Mouse (Mus musculus) forebrain, embryonic 15.5 days (tissue): Measurements from ENCODE around the gene Irf4. TPM values are rescaled to one million over a fixed set of nuclear protein-coding genes. Genes with fewer than 3 reads are reported as not detected.

Experiments used
- ATAC-seq: fragments of 200-750 bp; cut with Nextera tagmentation; replicated peaks from 2 replicates; pipeline ENCODE4 v1.8.0; 2017; ENCODE audit warnings: mild to moderate bottlenecking, moderate TSS enrichment, moderate library complexity
- H3K27ac ChIP-seq: fragments of 300-500 bp; sonication (generic); replicated peaks from 2 replicates; pipeline ENCODE4 v1.5.1; 2015; ENCODE audit warnings: mild to moderate bottlenecking, inconsistent platforms
- H3K27me3 ChIP-seq: fragments of 300-500 bp; sonication (generic); 2 replicates; pipeline ENCODE4 v1.6.1; 2015; ENCODE audit warnings: inconsistent platforms
- H3K36me3 ChIP-seq: fragments of 300-500 bp; sonication (generic); 2 replicates; pipeline ENCODE4 v1.6.1; 2015; ENCODE audit warnings: mild to moderate bottlenecking, inconsistent platforms
- H3K4me1 ChIP-seq: fragments of 300-500 bp; sonication (generic); 2 replicates; pipeline ENCODE4 v1.6.1; 2015; ENCODE audit warnings: inconsistent platforms
- H3K4me2 ChIP-seq: fragments of 300-500 bp; sonication (generic); replicated peaks from 2 replicates; pipeline ENCODE4 v1.6.1; 2015; ENCODE audit warnings: mild to moderate bottlenecking, inconsistent platforms
- H3K4me3 ChIP-seq: fragments of 300-500 bp; sonication (generic); 2 replicates; pipeline ENCODE4 v1.5.1; 2015; ENCODE audit warnings: mild to moderate bottlenecking, inconsistent platforms
- H3K9ac ChIP-seq: fragments of 300-500 bp; sonication (generic); replicated peaks from 2 replicates; pipeline ENCODE4 v1.6.1; 2015; ENCODE audit warnings: mild to moderate bottlenecking, inconsistent platforms
- H3K9me3 ChIP-seq: fragments of 300-500 bp; sonication (generic); 2 replicates; pipeline ENCODE4 v1.6.1; 2016; ENCODE audit warnings: inconsistent platforms
- WGBS: fragments of 180-500 bp; shearing (Covaris S2); methylation state at CpG from one replicate; pipeline ENCODE4 v1.1.7; 2015; ENCODE audit warnings: mixed read lengths; 5-methylcytosine and 5-hydroxymethylcytosine counted together
- polyA plus RNA-seq: library from polyadenylated mRNA; unstranded; fragments of >200 nt; fragmentation: Nextera tagmentation; extraction: Ambion mirVana; gene quantifications from 2 replicates; pipeline ENCODE4 v1.2.1, GENCODE M21; 2015

The Irf4 gene
- polyA plus RNA-seq, 1 experiment from 2014 or later = 0.06 TPM

DNA sequence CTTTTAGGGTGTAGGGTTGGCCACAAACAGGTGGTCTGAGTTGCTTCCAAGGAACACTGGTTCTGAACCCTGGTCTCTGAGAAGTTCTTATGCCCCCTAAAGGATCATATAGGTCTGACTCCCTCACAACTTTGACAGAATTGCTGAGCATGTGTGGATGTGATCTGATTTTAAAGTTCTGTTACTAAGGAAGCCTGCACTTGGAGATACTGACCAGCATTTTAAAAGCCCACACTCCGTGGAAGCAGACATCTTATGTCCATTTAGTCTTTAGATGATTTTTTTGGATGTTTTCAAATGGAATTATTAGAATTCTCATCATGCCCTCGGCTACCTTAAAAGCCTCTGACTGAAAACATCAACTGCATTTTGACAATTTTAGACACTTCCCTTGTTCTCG is 6.6 kb downstream of the Irf4 start:
- no peak overlapping the region for H3K9ac ChIP-seq
- H3K27me3 ChIP-seq = peaks cover 20% of the 10 kb centered on the region
- 81% methylated on average over 3 of the region's 3 CpGs for WGBS
- no peak overlapping the region for H3K27ac ChIP-seq
- H3K9me3 ChIP-seq = no peaks in the 10 kb centered on the region
- no peaks in the 10 kb centered on the region for H3K36me3 ChIP-seq
- no peak for ATAC-seq
- no peak overlapping the region for H3K4me2 ChIP-seq
- no peak overlapping the region for H3K4me3 ChIP-seq
- H3K4me1 ChIP-seq = peaks cover 1% of the 10 kb centered on the region; the same call in 1 of the 2 replicates

DNA sequence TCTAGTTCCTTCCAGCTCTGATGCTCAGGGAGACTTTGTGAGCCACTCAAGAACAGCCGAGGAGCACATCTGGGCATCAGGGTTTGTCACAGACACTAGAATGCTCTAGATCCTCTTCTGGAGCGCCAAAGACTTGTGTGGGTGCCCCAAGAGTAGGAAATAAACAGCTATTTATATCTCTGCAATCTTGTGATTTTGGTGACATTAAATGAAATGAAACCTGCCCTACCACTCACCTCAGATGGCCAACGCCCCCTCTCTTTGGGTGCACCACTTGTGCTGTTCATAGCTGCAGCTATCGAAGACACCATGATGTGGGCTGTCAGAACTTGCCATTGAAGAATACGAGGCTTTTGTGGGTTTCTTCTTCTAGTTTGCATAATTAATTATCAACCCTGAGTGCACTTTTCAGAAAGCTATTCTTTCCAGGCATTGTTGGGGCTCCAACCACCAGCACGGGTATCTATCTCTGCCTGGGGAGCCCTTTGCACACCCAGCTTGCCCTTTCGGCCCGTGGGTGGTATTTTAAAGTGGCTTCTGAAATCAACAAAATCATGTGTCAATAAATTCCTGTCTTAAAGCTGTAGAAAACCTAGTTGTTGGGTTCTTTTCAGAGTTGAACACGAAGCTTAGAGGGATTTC is 7.1 kb downstream of the Irf4 start:
- Histone ChIP-seq H3K4me1 (no peaks in the 10 kb centered on the region), H3K9me3 (no peaks in the 10 kb centered on the region), H3K27me3 (peaks cover 17% of the 10 kb centered on the region), H3K4me2 (no peak overlapping the region), H3K9ac (no peak overlapping the region), H3K36me3 (no peaks in the 10 kb centered on the region), H3K27ac (no peak overlapping the region), H3K4me3 (no peak overlapping the region)
- ATAC-seq = no peak
- WGBS = 69% methylated on average over 9 of the region's 9 CpGs

DNA sequence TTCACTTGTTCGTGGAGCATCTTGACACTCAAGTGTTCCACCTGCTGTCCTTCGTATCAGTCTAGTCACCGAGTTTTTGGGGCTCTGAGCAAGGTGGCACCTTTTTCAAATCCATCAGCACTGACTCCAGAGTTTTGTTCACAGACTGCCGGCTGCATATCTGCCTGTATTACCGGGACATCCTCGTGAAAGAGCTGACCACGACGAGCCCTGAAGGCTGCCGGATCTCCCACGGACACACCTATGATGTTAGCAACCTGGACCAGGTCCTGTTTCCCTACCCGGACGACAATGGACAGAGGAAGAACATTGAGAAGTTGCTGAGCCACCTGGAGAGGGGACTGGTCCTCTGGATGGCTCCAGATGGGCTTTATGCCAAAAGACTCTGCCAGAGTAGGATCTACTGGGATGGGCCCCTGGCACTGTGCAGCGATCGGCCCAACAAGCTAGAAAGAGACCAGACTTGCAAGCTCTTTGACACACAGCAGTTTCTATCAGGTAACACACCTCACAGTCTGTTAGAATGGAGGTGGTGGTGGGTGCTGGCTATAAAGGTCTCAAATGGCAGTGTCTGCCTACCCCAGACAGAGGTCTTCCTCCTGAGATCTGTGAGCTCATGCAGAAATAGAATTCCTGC is 8.4 kb downstream of the Irf4 start:
- H3K4me1 ChIP-seq = no peaks in the 10 kb centered on the region
- 0 out of 2 replicates have a peak, but pooled peaks cover 5% of the 10 kb centered on the region for H3K27me3 ChIP-seq
- H3K27ac ChIP-seq = no peak overlapping the region
- 86% methylated on average over 14 of the region's 14 CpGs for WGBS
- no peak overlapping the region for H3K4me3 ChIP-seq
- H3K9me3 ChIP-seq = no peaks in the 10 kb centered on the region
- H3K9ac ChIP-seq = no peak overlapping the region
- ATAC-seq = no peak
- H3K36me3 ChIP-seq = no peaks in the 10 kb centered on the region
- H3K4me2 ChIP-seq = no peak overlapping the region

DNA sequence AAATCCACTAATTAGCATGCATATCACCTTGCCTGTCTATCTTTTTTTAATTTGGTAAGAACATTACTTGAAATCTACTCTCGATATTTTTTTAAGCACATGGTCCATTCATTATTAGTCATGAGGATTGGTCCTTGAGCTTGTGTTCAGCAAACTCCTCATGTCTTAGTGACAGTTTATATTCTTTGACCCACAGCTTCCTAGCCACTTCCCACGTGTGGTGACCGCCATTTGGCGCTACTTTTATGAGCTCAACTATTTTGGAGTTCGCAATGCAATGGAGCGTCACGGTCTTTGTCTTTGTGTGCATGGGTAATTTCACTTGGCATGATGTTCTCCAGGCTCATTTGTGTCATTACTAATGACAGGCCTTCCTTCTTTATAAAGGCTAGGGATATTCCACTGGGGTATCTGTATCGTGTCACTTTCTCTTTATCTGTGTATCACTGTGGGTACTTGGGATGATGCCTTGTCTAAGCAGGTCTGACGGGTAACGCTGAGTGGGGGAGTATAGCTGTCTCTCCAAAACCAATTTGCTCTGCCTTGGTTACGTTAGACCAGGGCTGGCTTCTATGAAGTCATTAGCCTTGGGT is 9.9 kb downstream of the Irf4 start:
- Histone ChIP-seq H3K27me3 (no peaks in the 10 kb centered on the region), H3K4me2 (no peak overlapping the region), H3K9me3 (no peaks in the 10 kb centered on the region), H3K27ac (no peak overlapping the region), H3K9ac (no peak overlapping the region), H3K36me3 (no peaks in the 10 kb centered on the region), H3K4me3 (no peak overlapping the region), H3K4me1 (no peaks in the 10 kb centered on the region)
- 62% methylated on average over 11 of the region's 11 CpGs for WGBS
- ATAC-seq = no peak

DNA sequence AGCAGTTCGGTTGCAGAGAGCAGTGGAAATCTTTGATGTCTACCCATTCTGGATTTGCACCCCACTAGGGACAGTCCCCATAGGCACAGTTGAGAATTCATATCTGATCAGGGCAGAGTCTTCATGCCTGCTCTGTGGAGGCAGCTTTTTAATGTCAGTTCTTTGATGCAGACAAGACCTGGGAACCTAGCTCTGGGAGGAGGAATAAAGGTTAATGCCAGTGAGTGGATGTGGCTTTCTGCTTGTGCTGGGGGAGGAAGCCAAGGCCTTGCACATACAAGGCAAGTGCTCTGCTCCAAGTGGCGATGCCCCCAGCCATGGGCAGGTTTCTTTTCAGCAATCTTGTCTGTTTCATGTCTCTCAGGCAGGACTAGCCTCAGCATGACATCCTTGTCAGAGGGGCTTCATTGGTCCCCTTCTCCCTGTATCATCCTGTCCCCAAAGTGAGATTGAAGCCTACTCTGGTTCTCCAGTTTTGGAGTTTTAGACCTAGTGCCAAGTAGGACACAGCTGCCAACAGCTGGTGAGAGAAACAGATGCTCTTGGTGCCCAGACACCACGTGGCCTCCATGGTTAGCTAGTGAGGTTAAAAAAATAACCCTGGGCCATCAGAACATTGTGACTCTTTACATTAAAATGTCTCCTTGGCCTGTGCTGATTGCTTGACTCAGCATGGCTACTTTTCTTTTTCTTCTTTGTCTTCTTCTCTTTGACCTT is 11.5 kb downstream of the Irf4 start:
- no peaks in the 10 kb centered on the region for H3K36me3 ChIP-seq
- H3K9ac ChIP-seq = no peak overlapping the region
- H3K9me3 ChIP-seq = no peaks in the 10 kb centered on the region
- no peak overlapping the region for H3K4me2 ChIP-seq
- H3K4me1 ChIP-seq = no peaks in the 10 kb centered on the region
- no peak for ATAC-seq
- H3K27me3 ChIP-seq = no peaks in the 10 kb centered on the region
- no peak overlapping the region for H3K4me3 ChIP-seq
- WGBS = 87% methylated on average over 3 of the region's 3 CpGs
- no peak overlapping the region for H3K27ac ChIP-seq

DNA sequence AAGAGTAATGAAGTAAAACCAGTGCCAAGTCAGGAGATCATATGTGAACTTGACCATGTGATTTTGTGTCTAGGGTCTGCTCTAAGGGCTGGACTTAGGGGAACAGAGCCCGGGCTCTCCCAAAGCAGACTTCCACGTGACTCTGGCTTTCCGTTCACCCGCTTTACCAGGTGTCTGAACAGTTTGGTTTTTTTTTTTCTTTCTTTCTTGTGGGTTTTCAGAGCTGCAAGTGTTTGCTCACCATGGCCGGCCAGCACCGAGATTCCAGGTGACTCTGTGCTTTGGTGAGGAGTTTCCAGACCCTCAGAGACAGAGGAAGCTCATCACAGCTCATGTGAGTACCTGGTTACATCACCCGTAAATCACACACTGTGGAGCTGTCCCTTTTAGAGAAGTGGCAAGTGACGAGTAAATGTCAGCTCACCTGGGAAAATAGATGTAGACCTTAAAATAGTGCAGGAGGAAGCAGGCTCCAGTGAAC is 12.2 kb downstream of the Irf4 start:
- H3K36me3 ChIP-seq = no peaks in the 10 kb centered on the region
- H3K9ac ChIP-seq = no peak overlapping the region
- H3K4me2 ChIP-seq = no peak overlapping the region
- H3K9me3 ChIP-seq = no peaks in the 10 kb centered on the region
- no peak overlapping the region for H3K27ac ChIP-seq
- 94% methylated on average over 8 of the region's 8 CpGs for WGBS
- H3K4me1 ChIP-seq = no peaks in the 10 kb centered on the region
- H3K4me3 ChIP-seq = no peak overlapping the region
- H3K27me3 ChIP-seq = no peaks in the 10 kb centered on the region
- no peak for ATAC-seq

GRCm38 (mm10) chr13:30762224-30762623 is 13.2 kb downstream of the Irf4 start:
- no peak overlapping the region for H3K9ac ChIP-seq
- no peak for ATAC-seq
- WGBS = 81% methylated on average over 4 of the region's 4 CpGs
- H3K4me2 ChIP-seq = no peak overlapping the region
- no peaks in the 10 kb centered on the region for H3K27me3 ChIP-seq
- H3K36me3 ChIP-seq = no peaks in the 10 kb centered on the region
- no peak overlapping the region for H3K4me3 ChIP-seq
- no peak overlapping the region for H3K27ac ChIP-seq
- H3K4me1 ChIP-seq = no peaks in the 10 kb centered on the region
- no peaks in the 10 kb centered on the region for H3K9me3 ChIP-seq

DNA sequence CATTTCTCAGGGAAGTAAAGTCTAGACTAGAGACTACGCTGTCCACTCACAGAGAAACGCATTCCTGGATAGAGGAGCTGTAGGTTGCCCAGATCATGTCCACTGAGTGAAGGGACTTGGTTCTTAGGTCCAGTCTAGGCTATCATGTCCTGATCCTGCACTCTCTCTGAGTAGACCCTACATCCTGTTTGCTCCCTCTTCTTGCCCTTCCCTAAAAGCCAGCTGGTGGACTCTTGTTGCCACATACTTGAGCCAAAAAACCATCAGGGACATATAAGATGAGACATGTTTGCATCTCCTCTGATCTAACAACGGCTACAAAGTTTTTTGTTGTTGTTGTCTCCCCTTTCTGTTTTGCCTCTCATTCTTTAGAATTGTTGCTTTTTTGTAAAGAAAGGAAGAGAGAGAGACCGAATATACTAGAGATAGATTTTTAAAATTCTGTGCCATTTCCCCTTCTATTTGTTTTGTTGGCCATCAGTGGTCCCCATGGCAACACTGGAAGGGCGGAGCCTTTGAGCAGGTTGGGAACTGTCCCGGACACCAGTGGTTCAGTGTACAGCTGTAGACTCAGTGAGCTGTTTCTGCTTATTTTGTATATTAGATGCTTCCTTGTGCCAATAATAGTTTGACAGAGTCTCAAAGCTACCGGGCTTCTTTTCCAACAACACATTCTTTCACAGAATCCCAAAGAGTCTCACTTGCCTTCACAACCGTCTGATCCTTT is 15.2 kb downstream of the Irf4 start:
- H3K27ac ChIP-seq = no peak overlapping the region
- no peaks in the 10 kb centered on the region for H3K9me3 ChIP-seq
- WGBS = 84% methylated on average over 8 of the region's 8 CpGs
- no peak overlapping the region for H3K4me3 ChIP-seq
- no peak overlapping the region for H3K9ac ChIP-seq
- no peaks in the 10 kb centered on the region for H3K36me3 ChIP-seq
- H3K4me1 ChIP-seq = no peaks in the 10 kb centered on the region
- ATAC-seq = no peak
- H3K27me3 ChIP-seq = no peaks in the 10 kb centered on the region
- H3K4me2 ChIP-seq = no peak overlapping the region

- no peaks in the 10 kb centered on the region for H3K36me3 ChIP-seq
These were observed 16.9 kb downstream of the Irf4 start for GRCm38 (mm10) chr13:30765906-30766305.

GRCm38 (mm10) chr13:30766636-30767476 is 17.8 kb downstream of the Irf4 start:
- no peak overlapping the region for H3K27ac ChIP-seq
- 94% methylated on average over 5 of the region's 5 CpGs for WGBS
- ATAC-seq = no peak
- H3K9ac ChIP-seq = no peak overlapping the region
- H3K36me3 ChIP-seq = no peaks in the 10 kb centered on the region
- H3K4me1 ChIP-seq = no peaks in the 10 kb centered on the region
- H3K27me3 ChIP-seq = no peaks in the 10 kb centered on the region
- no peak overlapping the region for H3K4me3 ChIP-seq
- no peak overlapping the region for H3K4me2 ChIP-seq
- H3K9me3 ChIP-seq = no peaks in the 10 kb centered on the region

More at GRCm38 (mm10) chr13:30765906-30766305, 16.9 kb downstream of the Irf4 start:
- Histone ChIP-seq H3K4me2 (no peak overlapping the region), H3K27me3 (no peaks in the 10 kb centered on the region), H3K9me3 (no peaks in the 10 kb centered on the region), H3K27ac (no peak overlapping the region), H3K4me3 (no peak overlapping the region), H3K4me1 (no peaks in the 10 kb centered on the region), H3K9ac (no peak overlapping the region)
- ATAC-seq = no peak
- 85% methylated on average over 5 of the region's 5 CpGs for WGBS

DNA sequence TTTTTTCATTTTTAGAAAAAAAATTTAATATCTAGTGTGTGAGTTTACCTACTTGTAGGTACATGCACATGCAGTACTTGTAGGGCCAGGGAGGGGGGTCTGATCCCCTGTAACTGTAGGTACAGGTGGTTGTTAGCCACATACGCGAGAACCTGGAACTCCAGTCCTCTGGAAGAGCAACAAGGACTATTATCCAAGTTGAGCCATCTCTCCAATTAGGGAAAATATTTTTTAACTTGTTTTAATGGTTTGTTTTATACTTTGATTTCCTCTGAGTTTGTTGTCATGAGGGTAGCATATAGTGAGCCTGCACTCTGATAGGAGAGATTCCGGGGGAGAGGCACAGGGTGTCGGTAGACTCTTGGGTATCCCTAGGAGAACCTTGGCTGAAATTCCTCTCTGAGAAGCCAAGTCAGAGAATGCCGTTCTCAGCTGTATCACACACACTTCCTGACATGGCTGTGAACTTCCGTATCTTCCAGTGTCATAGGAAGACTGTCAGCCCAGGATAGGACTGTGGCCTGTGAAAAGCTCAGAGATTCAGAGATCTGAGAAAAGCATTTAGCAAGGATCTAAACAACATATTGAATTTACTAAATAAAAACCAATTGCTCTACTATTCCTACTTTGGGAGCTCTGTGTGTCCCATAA is 18.6 kb downstream of the Irf4 start:
- Histone ChIP-seq H3K27me3 (no peaks in the 10 kb centered on the region), H3K4me3 (no peak overlapping the region), H3K27ac (no peak overlapping the region), H3K36me3 (no peaks in the 10 kb centered on the region), H3K4me2 (no peak overlapping the region), H3K9ac (no peak overlapping the region), H3K9me3 (no peaks in the 10 kb centered on the region), H3K4me1 (no peaks in the 10 kb centered on the region)
- no peak for ATAC-seq
- WGBS = 88% methylated on average over 6 of the region's 6 CpGs
